Mouse (Mus musculus): ENCODE measurements around the gene Mob2. TPM values are rescaled to one million over a fixed set of nuclear protein-coding genes. Genes with fewer than 3 reads are reported as not detected.

Gene Mob2
- total and polyA plus RNA-seq, 3 experiments, result 22.4 to 30.5 (median 27.3) TPM

DNA sequence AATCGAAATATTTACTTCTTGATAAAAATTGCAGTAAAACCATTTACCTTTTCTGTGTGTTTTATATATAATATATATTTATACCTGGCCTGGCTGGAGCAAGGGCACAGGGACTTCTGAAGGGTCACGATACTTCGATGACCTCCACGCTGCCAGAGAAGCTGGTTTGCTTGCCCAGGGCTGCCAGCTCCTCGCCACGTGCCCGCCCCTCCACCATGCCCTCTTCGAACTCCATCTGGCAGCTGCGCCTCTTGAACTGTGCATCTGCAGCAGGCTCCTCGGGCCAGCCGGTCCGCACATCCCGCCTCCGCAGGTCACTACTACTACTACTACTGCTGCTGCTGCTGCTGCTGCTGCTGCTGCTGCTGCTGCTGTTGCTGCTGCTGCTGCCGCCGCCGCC, 20.9 kb upstream of the Mob2 start:
- H3K27me3 ChIP-seq (replicated peaks), result peaks cover 59% of the 10 kb centered on the region
- in situ Hi-C loops (cut with MboI; ENCODE audit: low pct_ligation_motif_present, low pct_unique_long_range_greater_than_20kb, low sequenced_read_pairs), result no loop called here
- H3K9ac ChIP-seq (ENCODE audit: insufficient read depth, low read depth), result no peak overlapping the region
- TF ChIP-seq MXI1 (IDR thresholded peaks at IDR 0.05; ENCODE audit: low read depth, low read length) (no peak), POLR2AphosphoS2 (IDR thresholded peaks at IDR 0.05; ENCODE audit: low read depth, low read length) (no peak), NRF1 (IDR thresholded peaks at IDR 0.05; ENCODE audit: low read depth, low read length) (no peak), IRF4 (IDR thresholded peaks at IDR 0.05; ENCODE audit: low read depth, low read length) (no peak), NELFE (IDR thresholded peaks at IDR 0.05; ENCODE audit: low read depth, low read length) (no peak), PAX5 (IDR thresholded peaks at IDR 0.05; ENCODE audit: low read length) (no peak), EP300 (IDR thresholded peaks at IDR 0.05; ENCODE audit: low read length) (no peak), MEF2A (IDR thresholded peaks at IDR 0.05; ENCODE audit: borderline replicate concordance, low read depth, low read length) (no peak), MYC (IDR thresholded peaks at IDR 0.05; ENCODE audit: low read depth, low read length) (no peak), ZMIZ1 (IDR thresholded peaks at IDR 0.05; ENCODE audit: low read depth, low read length) (no peak)
- H3K9me3 ChIP-seq (replicated peaks; ENCODE audit: low read length), result no peaks in the 10 kb centered on the region
- no peaks in the 10 kb centered on the region for H3K79me2 ChIP-seq (replicated peaks; ENCODE audit: control insufficient read depth, extremely low read depth, insufficient read depth, poor library complexity, severe bottlenecking)
- no peak overlapping the region for H3K4me2 ChIP-seq (ENCODE audit: insufficient read depth, low read depth, poor library complexity, severe bottlenecking)
- no peaks in the 10 kb centered on the region for H3K4me1 ChIP-seq (ENCODE audit: control insufficient read depth in 1 of 2, insufficient read depth in 2 of 2)
- H3K4me3 ChIP-seq (replicated peaks in 1 of 3; ENCODE audit: low read depth in 2 of 3, low read length in 2 of 3, poor library complexity in 1 of 3), result no peak overlapping the region
- H3K27ac ChIP-seq (ENCODE audit: insufficient read depth, low read depth), result no peak overlapping the region
- no peak for DNase-seq (ENCODE audit: extremely low read depth)
- dilution Hi-C loops (cut with MboI; ENCODE audit: extremely low pct_ligation_motif_present, extremely low pct_unique_long_range_greater_than_20kb, low sequenced_read_pairs), result no loop called here
- H3K36me3 ChIP-seq (replicated peaks in 1 of 2; ENCODE audit: control insufficient read depth in 1 of 2, insufficient read depth in 1 of 2, low read length in 1 of 2), result peaks cover 13 to 27% of the 10 kb centered on the region in 2 experiments

DNA sequence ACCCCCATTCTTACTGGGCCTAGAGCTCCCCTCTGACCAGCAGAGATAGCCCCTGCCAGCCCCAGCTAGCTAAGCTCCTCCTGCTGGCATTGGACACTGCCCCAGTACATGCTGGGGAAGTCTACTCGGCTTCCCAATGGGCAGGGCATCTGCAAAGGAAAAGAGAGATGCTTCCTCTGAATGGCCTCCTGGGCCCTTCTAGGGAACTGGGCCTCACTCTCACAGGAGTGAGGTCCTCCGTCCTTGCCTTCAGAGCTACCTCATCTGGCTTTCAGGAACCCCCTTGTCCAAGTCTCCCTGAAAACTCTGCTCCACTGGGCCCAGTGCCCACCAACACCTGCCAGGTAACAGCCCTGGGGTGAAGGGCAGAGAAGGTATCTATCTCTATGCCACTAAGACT, 20.0 kb upstream of the Mob2 start:
- peaks cover 13 to 24% of the 10 kb centered on the region in 2 experiments for H3K36me3 ChIP-seq (replicated peaks in 1 of 2; ENCODE audit: control insufficient read depth in 1 of 2, insufficient read depth in 1 of 2, low read length in 1 of 2)
- no peak for TF ChIP-seq ZC3H11A (IDR thresholded peaks at IDR 0.05; ENCODE audit: low read depth, low read length)
- no peak for TF ChIP-seq MEF2A (IDR thresholded peaks at IDR 0.05; ENCODE audit: borderline replicate concordance, low read depth, low read length)
- TF ChIP-seq KAT2A (IDR thresholded peaks at IDR 0.05; ENCODE audit: insufficient replicate concordance, low read length), result no peak
- TF ChIP-seq USF2 (conservative IDR thresholded peaks at IDR 0.05; ENCODE audit: low read depth, low read length), result no peak
- TF ChIP-seq MYC (IDR thresholded peaks at IDR 0.05; ENCODE audit: low read depth, low read length), result no peak
- no peak for TF ChIP-seq JUND (conservative IDR thresholded peaks at IDR 0.05; ENCODE audit: low read depth, low read length)
- no peak for TF ChIP-seq NRF1 (IDR thresholded peaks at IDR 0.05; ENCODE audit: low read depth, low read length)
- TF ChIP-seq RCOR1 (conservative IDR thresholded peaks at IDR 0.05; ENCODE audit: low read depth, low read length), result no peak
- no peak for TF ChIP-seq CHD2 (IDR thresholded peaks at IDR 0.05; ENCODE audit: low read length)
- TF ChIP-seq HCFC1 (IDR thresholded peaks at IDR 0.05; ENCODE audit: low read depth, low read length), result no peak
- no peak for TF ChIP-seq MAX (IDR thresholded peaks at IDR 0.05; ENCODE audit: low read length)
- no peak for TF ChIP-seq POLR2AphosphoS2 (IDR thresholded peaks at IDR 0.05; ENCODE audit: low read depth, low read length)
- TF ChIP-seq NELFE (IDR thresholded peaks at IDR 0.05; ENCODE audit: low read depth, low read length), result no peak
- TF ChIP-seq ELF1 (IDR thresholded peaks at IDR 0.05; ENCODE audit: low read depth, low read length), result no peak
- no peak for TF ChIP-seq EP300 (IDR thresholded peaks at IDR 0.05; ENCODE audit: low read length)
- TF ChIP-seq UBTF (IDR thresholded peaks at IDR 0.05; ENCODE audit: low read depth, low read length), result no peak
- TF ChIP-seq TCF12 (IDR thresholded peaks at IDR 0.05; ENCODE audit: low read depth, low read length), result no peak
- TF ChIP-seq SMC3 (IDR thresholded peaks at IDR 0.05; ENCODE audit: low read depth, low read length), result no peak
- no peak for TF ChIP-seq JUN (IDR thresholded peaks at IDR 0.05; ENCODE audit: insufficient read depth, low read depth, low read length)
- H3K9ac ChIP-seq (ENCODE audit: insufficient read depth, low read depth), result no peak overlapping the region
- no peak overlapping the region for H3K4me2 ChIP-seq (ENCODE audit: insufficient read depth, low read depth, poor library complexity, severe bottlenecking)
- DNase-seq (ENCODE audit: extremely low read depth), result no peak
- H3K4me1 ChIP-seq (ENCODE audit: control insufficient read depth in 1 of 2, insufficient read depth in 2 of 2), result no peaks in the 10 kb centered on the region
- dilution Hi-C loops (cut with MboI; ENCODE audit: extremely low pct_ligation_motif_present, extremely low pct_unique_long_range_greater_than_20kb, low sequenced_read_pairs), result no loop called here
- no peak overlapping the region for H3K27ac ChIP-seq (ENCODE audit: insufficient read depth, low read depth)
- in situ Hi-C loops (cut with MboI; ENCODE audit: low pct_ligation_motif_present, low pct_unique_long_range_greater_than_20kb, low sequenced_read_pairs), result no loop called here
- H3K9me3 ChIP-seq (replicated peaks; ENCODE audit: low read length), result no peaks in the 10 kb centered on the region
- peaks cover 66% of the 10 kb centered on the region for H3K27me3 ChIP-seq (replicated peaks)
- no peaks in the 10 kb centered on the region for H3K79me2 ChIP-seq (replicated peaks; ENCODE audit: control insufficient read depth, extremely low read depth, insufficient read depth, poor library complexity, severe bottlenecking)
- no peak overlapping the region for H3K4me3 ChIP-seq (replicated peaks in 1 of 3; ENCODE audit: low read depth in 2 of 3, low read length in 2 of 3, poor library complexity in 1 of 3)
